Mouse (Mus musculus) neutrophil, adult 59 days (primary cell): ENCODE measurements around the gene Clpp. TPM values are rescaled to one million over a fixed set of nuclear protein-coding genes. Genes with fewer than 3 reads are reported as not detected.

Source experiments
- total RNA-seq, 2 experiments: library from RNA; stranded (reverse); gene quantifications; 1 replicate in 1 of 2; 2 replicates in 1 of 2; pipeline ENCODE4 v1.2.4; 2023

The Clpp gene
- 10 to 100 TPM in 1 of 2 experiments, 1 to 10 TPM in 1; 9.5 to 11.6 TPM for total RNA-seq

GRCm38 (mm10) chr17:56990115-56990746, at the start of gene Clpp:
Gene Clpp, plus strand, starts transcription at chr17:56990305.

GRCm38 (mm10) chr17:56982013-56982412, 8.1 kb upstream of the Clpp start, which contains the start of gene Acer1:
Gene Acer1, minus strand, starts transcription at chr17:56982126.

GRCm38 (mm10) chr17:56997029-56997667, 7.0 kb downstream of the Clpp start, which contains the start of gene Alkbh7:
Gene Alkbh7, plus strand, starts transcription at chr17:56997339.

GRCm38 (mm10) chr17:56999968-57000609, 10.0 kb downstream of the Clpp start, which contains the start of gene Pspn:
Gene Pspn, minus strand, starts transcription at chr17:57000018.

GRCm38 (mm10) chr17:57011236-57012141, 21.4 kb downstream of the Clpp start, which contains the start of the genes Gtf2f1 and Gm17949:
Gene Gtf2f1, minus strand, starts transcription at chr17:57011288.
Gene Gm17949, plus strand, starts transcription at chr17:57011469.

GRCm38 (mm10) chr17:57030931-57031660, 41.0 kb downstream of the Clpp start, which contains the start of gene Khsrp:
Gene Khsrp, minus strand, starts transcription at chr17:57031522.

GRCm38 (mm10) chr17:57041554-57041953, 51.4 kb downstream of the Clpp start, which contains the start of gene Slc25a41:
Gene Slc25a41, minus strand, starts transcription at chr17:57041654.

Other genes starting within 250 kb of the Clpp start
- gene Nrtn, start 232.8 kb upstream of the Clpp start, total RNA-seq: not detected
- gene Dus3l, start 225.5 kb upstream of the Clpp start, total RNA-seq: 10 to 100 TPM; 18.1 to 24.0 TPM
- under 1 TPM in 1 of 2 experiments, not detected in 1; 0.78 TPM for gene Prr22, start 220.1 kb upstream of the Clpp start, total RNA-seq
- gene Rfx2, start 159.3 kb upstream of the Clpp start, total RNA-seq: 1 to 10 TPM; 6.2 to 7.4 TPM
- not detected for gene Acsbg2, start 115.9 kb upstream of the Clpp start, total RNA-seq
- gene 1700061G19Rik, start 114.8 kb upstream of the Clpp start, total RNA-seq: under 1 TPM in 1 of 2 experiments, not detected in 1; 0.13 TPM
- gene Mllt1, start 54.9 kb upstream of the Clpp start, total RNA-seq: 10 to 100 TPM; 17.7 to 18.9 TPM
- gene Acer1, start 8.2 kb upstream of the Clpp start, total RNA-seq: not detected
- 10 to 100 TPM in 1 of 2 experiments, 1 to 10 TPM in 1; 5.6 to 10.1 TPM for gene Alkbh7, start 7.0 kb downstream of the Clpp start, total RNA-seq
- gene Pspn, start 9.7 kb downstream of the Clpp start, total RNA-seq: 1 to 10 TPM in 1 of 2 experiments, not detected in 1; 2.3 TPM
- 10 to 100 TPM; 48.4 to 52.2 TPM for gene Gtf2f1, start 21.0 kb downstream of the Clpp start, total RNA-seq
- gene Gm17949, start 21.2 kb downstream of the Clpp start, total RNA-seq: under 1 TPM; 0.31 to 0.33 TPM
- gene Khsrp, start 41.2 kb downstream of the Clpp start, total RNA-seq: 10 to 100 TPM; 95.8 to 99.2 TPM
- not detected for gene Slc25a41, start 51.3 kb downstream of the Clpp start, total RNA-seq
- gene Crb3, start 68.8 kb downstream of the Clpp start, total RNA-seq: under 1 TPM in 1 of 2 experiments, not detected in 1; 0.64 TPM
- gene Slc25a23, start 69.6 kb downstream of the Clpp start, total RNA-seq: 1 to 10 TPM; 2.1 to 3.4 TPM
- 100 to 1,000 TPM; 190 to 192 TPM for gene Dennd1c, start 88.2 kb downstream of the Clpp start, total RNA-seq
- gene Tubb4a, start 97.5 kb downstream of the Clpp start, total RNA-seq: under 1 TPM in 1 of 2 experiments, not detected in 1; 0.16 TPM
- gene Tnfsf9, start 115.0 kb downstream of the Clpp start, total RNA-seq: 1 to 10 TPM; 2.6 to 3.0 TPM
- not detected for gene Cd70, start 159.5 kb downstream of the Clpp start, total RNA-seq
- 10 to 100 TPM; 33.6 to 34.9 TPM for gene Tnfsf14, start 203.9 kb downstream of the Clpp start, total RNA-seq
- 100 to 1,000 TPM; 489 to 508 TPM for gene C3, start 237.8 kb downstream of the Clpp start, total RNA-seq